Mouse (Mus musculus) heart, postnatal 0 days (tissue): ENCODE measurements around the gene Edar. TPM values are rescaled to one million over a fixed set of nuclear protein-coding genes. Genes with fewer than 3 reads are reported as not detected.
A peak's percentile ranks its signal among the peaks of the same experiment; 100 is the strongest.

ENCODE experiments used
- ATAC-seq: fragments of 200-750 bp; cut with Nextera tagmentation; 2 replicates; pipeline ENCODE4 v1.8.0; 2017; ENCODE audit warnings: low read depth, moderate number of reproducible peaks, moderate library complexity; ENCODE audit not compliant: insufficient read depth
- DNase-seq: peaks from one replicate; pipeline ENCODE4 v3.0.0-alpha.2; 2016; ENCODE audit warnings: low spot score
- H3K27ac ChIP-seq: fragments of 300-500 bp; sonication (generic); 2 replicates; pipeline ENCODE4 v1.5.1; 2014; ENCODE audit warnings: low read depth, mild to moderate bottlenecking
- H3K27me3 ChIP-seq: fragments of 300-500 bp; sonication (generic); 2 replicates; pipeline ENCODE4 v1.6.1; 2014; ENCODE audit warnings: low read length, mixed read lengths; ENCODE audit not compliant: control insufficient read depth, insufficient read depth
- H3K36me3 ChIP-seq: fragments of 300-500 bp; sonication (generic); replicated peaks from 2 replicates; pipeline ENCODE4 v1.6.1; 2014; ENCODE audit warnings: low read length, mixed read lengths; ENCODE audit not compliant: control insufficient read depth, insufficient read depth
- H3K4me1 ChIP-seq: fragments of 300-500 bp; sonication (generic); 2 replicates; pipeline ENCODE4 v1.6.1; 2014; ENCODE audit warnings: antibody characterized with exemption; ENCODE audit not compliant: control insufficient read depth, insufficient read depth
- H3K4me2 ChIP-seq: fragments of 300-500 bp; sonication (generic); 2 replicates; pipeline ENCODE4 v1.6.1; 2014; ENCODE audit warnings: low read depth, mild to moderate bottlenecking, low read length, moderate library complexity
- H3K4me3 ChIP-seq: fragments of 300-500 bp; sonication (generic); 2 replicates; pipeline ENCODE4 v1.5.1; 2014; ENCODE audit warnings: low read depth, low read length
- H3K9ac ChIP-seq: fragments of 300-500 bp; sonication (generic); replicated peaks from 2 replicates; pipeline ENCODE4 v1.6.1; 2014; ENCODE audit warnings: low read depth, low read length, mixed read lengths
- H3K9me3 ChIP-seq: fragments of 300-500 bp; sonication (generic); replicated peaks from 2 replicates; pipeline ENCODE4 v1.6.1; 2016; ENCODE audit warnings: low read length; ENCODE audit not compliant: control insufficient read depth
- CTCF ChIP-seq: IDR thresholded peaks from 2 replicates; pipeline ENCODE4 v1.5.1; 2016; ENCODE audit warnings: antibody characterized with exemption, control low read depth, low read depth
- EP300 ChIP-seq: IDR thresholded peaks from 2 replicates; pipeline ENCODE4 v1.6.1; 2016; ENCODE audit warnings: antibody characterized with exemption, low read depth
- WGBS: fragments of 180-500 bp; shearing (Covaris S2); extraction: QIAGEN DNeasy Blood & Tissue Kit; methylation state at CpG from one replicate; pipeline ENCODE4 v1.1.7; 2014; 5-methylcytosine and 5-hydroxymethylcytosine counted together
- polyA plus RNA-seq: library from polyadenylated mRNA; unstranded; fragments of >200 nt; fragmentation: Nextera tagmentation; extraction: Ambion mirVana; gene quantifications from 2 replicates; pipeline ENCODE4 v1.2.1, GENCODE M21; 2015
- total RNA-seq: library from RNA; depleted of rRNA; stranded (reverse); fragments of >200 nt; gene quantifications from 2 replicates; pipeline ENCODE4 v1.2.3, GENCODE M21; 2014; ENCODE audit warnings: low replicate concordance; rRNA removed

Edar gene
- total and polyA plus RNA-seq, 2 experiments from 2014 or later = not detected

DNA sequence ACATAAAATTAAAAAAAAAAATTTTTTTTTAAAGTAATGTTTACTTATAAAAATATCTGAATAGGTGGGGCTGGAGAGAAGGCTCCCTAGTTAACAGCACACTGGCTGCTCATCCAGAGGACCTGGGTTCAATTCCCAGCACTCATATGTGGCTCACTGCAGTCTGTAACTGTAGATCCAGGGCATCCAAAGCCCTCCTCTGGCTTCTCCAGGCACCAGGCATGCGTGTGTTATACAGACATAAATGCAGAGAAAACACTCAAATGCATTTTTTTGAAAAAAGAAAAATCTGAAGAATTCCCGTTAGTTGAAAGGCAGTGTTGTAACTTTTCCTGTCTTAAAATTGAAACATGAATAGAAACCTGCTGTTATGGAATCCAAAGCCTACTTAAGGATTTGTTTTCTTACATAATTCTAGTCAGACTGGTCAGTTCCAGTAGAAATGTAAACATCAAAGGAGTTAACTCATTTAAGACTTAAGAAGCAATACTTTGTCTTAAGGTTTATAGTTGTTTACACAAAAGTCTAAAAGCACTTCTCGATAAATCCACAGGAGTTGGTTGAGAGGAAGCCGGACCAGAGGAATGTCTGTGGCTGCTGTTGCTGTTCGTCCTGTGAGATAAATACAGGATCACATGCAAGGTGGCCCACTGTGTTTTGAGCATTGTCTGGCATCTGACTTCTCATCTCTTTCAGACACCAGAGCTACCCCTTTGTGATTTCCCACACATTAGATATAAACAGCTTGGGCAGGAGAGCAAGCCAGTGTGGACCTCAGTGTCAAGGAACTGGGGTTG, 89.8 kb downstream of the Edar start:
- DNase-seq (no peak), ATAC-seq (no peak)
- TF ChIP-seq CTCF (no peak), EP300 (no peak)
- H3K9me3 ChIP-seq = no peaks in the 10 kb centered on the region
- H3K27me3 ChIP-seq = no peaks in the 10 kb centered on the region
- no peak overlapping the region for H3K9ac ChIP-seq
- 61% methylated on average over 5 of the region's 5 CpGs for WGBS
- H3K4me1 ChIP-seq = no peaks in the 10 kb centered on the region
- no peak overlapping the region for H3K4me3 ChIP-seq
- H3K4me2 ChIP-seq = no peak overlapping the region
- no peak overlapping the region for H3K27ac ChIP-seq
- H3K36me3 ChIP-seq = no peaks in the 10 kb centered on the region

DNA sequence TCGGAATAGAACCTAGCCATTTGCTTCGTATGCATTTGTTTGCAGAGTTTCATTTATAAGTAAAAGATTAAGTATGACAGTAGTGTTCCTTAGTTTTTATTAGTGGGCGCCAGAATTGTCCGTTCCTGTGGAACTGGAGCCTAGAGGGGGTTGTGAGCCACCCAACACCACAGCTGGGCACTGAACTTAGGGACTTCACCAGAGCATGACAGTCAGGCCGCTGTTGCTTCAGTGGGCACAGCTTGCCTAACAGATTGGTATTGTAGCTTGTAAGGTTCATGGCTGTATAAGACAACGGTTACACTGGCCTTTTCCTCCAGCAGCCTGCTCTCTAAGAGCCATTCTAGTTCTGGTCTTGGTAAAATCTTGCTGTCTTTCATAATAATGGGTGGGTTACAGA, 114.9 kb downstream of the Edar start:
- H3K4me1 ChIP-seq = no peaks in the 10 kb centered on the region
- no peaks in the 10 kb centered on the region for H3K36me3 ChIP-seq
- H3K9me3 ChIP-seq = no peaks in the 10 kb centered on the region
- H3K27me3 ChIP-seq = no peaks in the 10 kb centered on the region
- no peak overlapping the region for H3K4me2 ChIP-seq
- DNase-seq = no peak
- H3K9ac ChIP-seq = no peak overlapping the region
- TF ChIP-seq CTCF = no peak
- no peak for TF ChIP-seq EP300
- no peak overlapping the region for H3K27ac ChIP-seq
- no peak for ATAC-seq
- H3K4me3 ChIP-seq = no peak overlapping the region
- 88% methylated on average over 6 of the region's 6 CpGs for WGBS

DNA sequence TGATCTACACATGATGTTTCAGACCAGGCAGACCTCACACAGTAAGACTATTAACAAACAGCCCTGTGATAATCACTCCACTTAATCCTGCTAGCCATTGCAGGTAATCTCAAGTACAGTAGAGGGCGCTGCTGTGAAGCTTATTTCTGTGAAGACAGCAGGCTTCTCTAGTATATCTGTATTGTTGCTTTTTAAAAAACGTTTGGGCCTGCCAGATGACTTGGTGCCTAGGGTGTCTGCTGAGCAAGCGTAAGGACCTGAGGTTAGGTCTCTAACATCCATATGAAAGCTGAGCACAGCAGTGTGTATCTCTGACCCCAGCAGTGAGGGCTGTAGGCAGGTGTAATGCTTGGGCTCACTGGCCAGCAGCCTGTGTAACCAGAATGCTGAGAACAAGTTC, 115.6 kb downstream of the Edar start:
- H3K4me1 ChIP-seq = no peaks in the 10 kb centered on the region
- TF ChIP-seq EP300 (no peak), CTCF (peak; percentile 76)
- no peak overlapping the region for H3K4me3 ChIP-seq
- no peak overlapping the region for H3K4me2 ChIP-seq
- 12% methylated on average over 3 of the region's 3 CpGs for WGBS
- H3K9ac ChIP-seq = no peak overlapping the region
- H3K9me3 ChIP-seq = no peaks in the 10 kb centered on the region
- no peaks in the 10 kb centered on the region for H3K27me3 ChIP-seq
- no peak overlapping the region for H3K27ac ChIP-seq
- no peaks in the 10 kb centered on the region for H3K36me3 ChIP-seq
- ATAC-seq (no peak), DNase-seq (peak; percentile 69)

DNA sequence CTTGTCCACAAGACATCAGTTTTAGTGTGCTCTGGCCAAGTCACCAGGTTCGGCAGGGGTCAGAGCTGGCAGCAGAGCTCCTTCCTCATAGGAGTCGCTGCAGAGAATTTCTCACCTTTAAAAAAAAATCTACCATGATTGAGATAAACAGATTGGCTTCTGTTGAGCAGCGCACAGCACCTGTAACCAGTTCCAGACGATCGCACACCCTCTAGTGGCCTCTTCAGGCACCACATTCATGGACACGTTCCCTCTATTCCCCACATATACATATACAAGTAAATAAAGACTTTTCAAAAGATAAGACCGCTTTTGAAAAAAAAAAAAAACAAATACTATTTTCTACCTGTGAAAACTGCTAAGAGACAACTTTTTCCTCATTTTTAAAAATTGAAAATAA, 116.4 kb downstream of the Edar start:
- 26% methylated on average over 7 of the region's 7 CpGs for WGBS
- Histone ChIP-seq H3K9me3 (no peaks in the 10 kb centered on the region), H3K27me3 (no peaks in the 10 kb centered on the region), H3K4me2 (no peak overlapping the region), H3K4me1 (no peaks in the 10 kb centered on the region), H3K9ac (no peak overlapping the region), H3K4me3 (no peak overlapping the region), H3K27ac (no peak overlapping the region), H3K36me3 (no peaks in the 10 kb centered on the region)
- peak; percentile 13 for DNase-seq
- TF ChIP-seq EP300 (no peak), CTCF (peak; percentile 52)
- peak; percentile 51; the same call in 1 of the 2 replicates for ATAC-seq

DNA sequence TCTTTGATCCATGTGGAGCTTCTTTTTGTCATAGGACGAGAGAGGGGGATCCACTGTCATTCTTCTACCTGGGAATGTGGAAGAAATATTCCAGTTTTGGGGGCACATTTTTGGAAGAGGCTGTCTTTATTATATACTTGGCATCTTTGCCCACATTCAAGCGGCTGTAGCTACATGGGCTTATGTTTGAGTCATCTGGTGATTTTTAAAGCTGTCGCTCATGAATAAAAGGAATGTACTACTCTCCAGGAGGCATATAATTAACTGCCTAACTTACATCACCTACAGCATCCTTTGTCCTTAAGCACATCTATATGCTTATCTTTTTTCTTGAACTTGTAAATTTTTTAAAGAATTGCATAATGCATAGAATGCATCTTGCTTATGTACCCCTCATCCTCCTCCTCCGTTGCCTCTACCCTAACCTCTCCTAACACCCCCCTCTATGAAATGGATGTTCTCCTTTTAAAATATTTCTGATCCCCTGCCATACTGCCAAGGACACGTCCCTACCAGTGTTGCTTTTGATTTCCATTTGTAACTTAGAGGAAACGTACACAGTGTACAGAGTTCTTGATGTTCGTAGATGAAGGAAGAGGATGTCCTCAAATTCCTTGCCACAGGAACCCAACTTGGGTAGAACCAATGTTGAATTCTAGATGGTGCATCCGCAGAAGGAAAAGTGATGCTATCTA, 120.6 kb downstream of the Edar start:
- Histone ChIP-seq H3K4me3 (no peak overlapping the region), H3K27ac (no peak overlapping the region), H3K4me1 (no peaks in the 10 kb centered on the region), H3K9ac (no peak overlapping the region), H3K36me3 (no peaks in the 10 kb centered on the region), H3K9me3 (no peaks in the 10 kb centered on the region), H3K4me2 (no peak overlapping the region), H3K27me3 (no peaks in the 10 kb centered on the region)
- ATAC-seq = no peak
- no peak for DNase-seq
- no peak for TF ChIP-seq EP300
- no peak for TF ChIP-seq CTCF
- 83% methylated on average over 8 of the region's 8 CpGs for WGBS

Other genes with a start within 250 kb of the Edar start
- gene Ranbp2, start 228.7 kb downstream of the Edar start, total RNA-seq = 31.8 and 32.9 TPM in 2 replicates
- gene Ranbp2, start 228.7 kb downstream of the Edar start, polyA plus RNA-seq = 7.9 and 8.8 TPM in 2 replicates
- 1.8 and 1.9 TPM in 2 replicates for gene Ccdc138, start 177.7 kb downstream of the Edar start, total RNA-seq
- gene Ccdc138, start 177.7 kb downstream of the Edar start, polyA plus RNA-seq = 2.8 TPM in 2 replicates
- not detected in 2 replicates for gene Gm17542, start 42.6 kb upstream of the Edar start, total RNA-seq
- not detected in 2 replicates for gene Gm17542, start 42.6 kb upstream of the Edar start, polyA plus RNA-seq
- not detected in 2 replicates for gene Sh3rf3, start 137.7 kb upstream of the Edar start, total RNA-seq
- gene Sh3rf3, start 137.7 kb upstream of the Edar start, polyA plus RNA-seq = 0.18 TPM in 2 replicates